In the genomic region with DNA sequence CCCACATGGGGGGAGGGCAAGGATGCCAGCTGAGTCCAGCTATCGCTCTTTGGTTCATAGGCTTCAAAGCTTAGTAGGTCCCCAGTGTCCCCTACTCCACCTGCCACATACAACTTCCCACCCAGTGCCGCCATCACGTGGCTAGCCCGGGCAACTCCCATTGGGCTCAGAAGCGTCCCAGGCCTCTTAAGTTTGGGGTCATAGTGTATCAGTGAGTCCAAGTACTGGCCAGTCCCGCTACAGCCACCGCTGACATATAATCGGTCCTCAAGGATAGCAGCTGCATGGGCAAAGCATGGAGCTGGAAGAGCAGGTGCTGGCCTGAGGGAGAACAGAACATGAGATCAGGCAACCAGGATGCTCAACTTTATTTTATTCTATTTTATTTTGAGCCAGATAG, we compare ENCODE assay signal across 15 mouse cellular contexts.
"Had no signal": no experiment of that assay in that cellular context is flagged by ENCODE, and none has a peak within 500 bp of the region (broad histone marks: within the 10 kb centered on the region; RNA-seq: fewer than 3 reads in every experiment).

No protein-coding gene starts in this region.

- H3K9me3 ChIP-seq: midbrain, embryonic 10.5 days; midbrain, embryonic 12.5 days; neural tube, embryonic 13.5 days; neural tube, embryonic 15.5 days had no signal

- H3K4me2 ChIP-seq: lung, embryonic 14.5 days; midbrain, embryonic 12.5 days; neural tube, embryonic 13.5 days; neural tube, embryonic 15.5 days had no signal

- H3K27ac ChIP-seq: midbrain, embryonic 10.5 days; midbrain, embryonic 12.5 days; neural tube, embryonic 13.5 days; neural tube, embryonic 15.5 days had no signal

- DNase-seq: lung, adult 18-20 months; lung, embryonic 14.5 days; lung, postnatal 10 days; lung, postnatal 4 days; midbrain, embryonic 14.5 days; right cerebral cortex, postnatal 14 days; thymus, adult 2 months; thymus, postnatal 25 days; thymus, postnatal 4 days had no signal

- H3K9ac ChIP-seq: lung, embryonic 14.5 days; midbrain, embryonic 12.5 days; neural tube, embryonic 13.5 days; neural tube, embryonic 15.5 days had no signal

- H3K27me3 ChIP-seq: neural tube, embryonic 13.5 days had no signal

- ATAC-seq: midbrain, embryonic 16.5 days had no signal

- H3K4me3 ChIP-seq: midbrain, embryonic 10.5 days; midbrain, embryonic 12.5 days; myocyte; neural tube, embryonic 13.5 days; neural tube, embryonic 15.5 days had no signal

- H3K36me3 ChIP-seq: midbrain, embryonic 10.5 days; midbrain, embryonic 12.5 days; neural tube, embryonic 13.5 days; neural tube, embryonic 15.5 days had no signal
